Mouse (Mus musculus) limb, embryonic 14.5 days (tissue): ENCODE measurements around the gene Dnajc30. TPM values are rescaled to one million over a fixed set of nuclear protein-coding genes. Genes with fewer than 3 reads are reported as not detected.

Experiments used
- ATAC-seq: fragments of 200-750 bp; cut with Nextera tagmentation; 2 replicates; pipeline ENCODE4 v1.8.0; 2017; ENCODE audit warnings: low read depth, moderate number of reproducible peaks, moderate TSS enrichment; ENCODE audit not compliant: low FRiP score
- DNase-seq: peaks from one replicate; pipeline ENCODE4 v3.0.0-alpha.2; 2015; ENCODE audit warnings: low spot score
- H3K27ac ChIP-seq: fragments of 300-500 bp; sonication (generic); replicated peaks from 2 replicates; pipeline ENCODE4 v1.5.1; 2014; ENCODE audit warnings: low read depth, mild to moderate bottlenecking, low read length, moderate library complexity, mixed read lengths
- H3K27me3 ChIP-seq: fragments of 300-500 bp; sonication (generic); 2 replicates; pipeline ENCODE4 v1.6.1; 2014; ENCODE audit warnings: low read length, mixed read lengths; ENCODE audit not compliant: control insufficient read depth, insufficient read depth
- H3K36me3 ChIP-seq: fragments of 300-500 bp; sonication (generic); 2 replicates; pipeline ENCODE4 v1.6.1; 2014; ENCODE audit warnings: mild to moderate bottlenecking, low read length, moderate library complexity, mixed read lengths; ENCODE audit not compliant: control insufficient read depth, insufficient read depth
- H3K4me1 ChIP-seq: fragments of 300-500 bp; sonication (generic); 2 replicates; pipeline ENCODE4 v1.6.1; 2014; ENCODE audit warnings: antibody characterized with exemption, low read length, mixed read lengths; ENCODE audit not compliant: control insufficient read depth, insufficient read depth
- H3K4me2 ChIP-seq: fragments of 300-500 bp; sonication (generic); replicated peaks from 2 replicates; pipeline ENCODE4 v1.6.1; 2014; ENCODE audit warnings: low read depth, mild to moderate bottlenecking, low read length, moderate library complexity; ENCODE audit not compliant: severe bottlenecking
- H3K4me3 ChIP-seq: fragments of 300-500 bp; sonication (generic); replicated peaks from 2 replicates; pipeline ENCODE4 v1.5.1; 2014; ENCODE audit warnings: low read length
- H3K9ac ChIP-seq: fragments of 300-500 bp; sonication (generic); 2 replicates; pipeline ENCODE4 v1.6.1; 2014; ENCODE audit warnings: mild to moderate bottlenecking, low read depth, low read length, moderate library complexity; ENCODE audit not compliant: severe bottlenecking
- H3K9me3 ChIP-seq: fragments of 300-500 bp; sonication (generic); 2 replicates; pipeline ENCODE4 v1.6.1; 2016; ENCODE audit warnings: low read length; ENCODE audit not compliant: control insufficient read depth
- POLR2A ChIP-seq: fragments of 200-500 bp; IDR thresholded peaks from 2 replicates; pipeline ENCODE4 v1.8.0; 2012; ENCODE audit warnings: inconsistent platforms, mild to moderate bottlenecking, moderate library complexity, borderline replicate concordance; ENCODE audit not compliant: insufficient read depth, insufficient read length; ENCODE audit errors: extremely low read depth
- WGBS: fragments of 180-500 bp; shearing (Covaris S2); extraction: QIAGEN DNeasy Blood & Tissue Kit; methylation state at CpG from one replicate; pipeline ENCODE4 v1.1.7; 2014; 5-methylcytosine and 5-hydroxymethylcytosine counted together
- polyA plus RNA-seq, 2 experiments: library from polyadenylated mRNA; depleted of rRNA in 1 of 2; stranded (reverse) in 1 of 2; unstranded in 1 of 2; fragments of >200 nt; fragmentation: Nextera tagmentation in 1 of 2; extraction: Ambion mirVana in 1 of 2; gene quantifications; 2 replicates each; pipeline versions ENCODE4 v1.2.1 to v1.2.3; 2012 to 2014

Dnajc30 gene
- polyA plus RNA-seq, 2 experiments, result 29.1 to 32.6 TPM

DNA sequence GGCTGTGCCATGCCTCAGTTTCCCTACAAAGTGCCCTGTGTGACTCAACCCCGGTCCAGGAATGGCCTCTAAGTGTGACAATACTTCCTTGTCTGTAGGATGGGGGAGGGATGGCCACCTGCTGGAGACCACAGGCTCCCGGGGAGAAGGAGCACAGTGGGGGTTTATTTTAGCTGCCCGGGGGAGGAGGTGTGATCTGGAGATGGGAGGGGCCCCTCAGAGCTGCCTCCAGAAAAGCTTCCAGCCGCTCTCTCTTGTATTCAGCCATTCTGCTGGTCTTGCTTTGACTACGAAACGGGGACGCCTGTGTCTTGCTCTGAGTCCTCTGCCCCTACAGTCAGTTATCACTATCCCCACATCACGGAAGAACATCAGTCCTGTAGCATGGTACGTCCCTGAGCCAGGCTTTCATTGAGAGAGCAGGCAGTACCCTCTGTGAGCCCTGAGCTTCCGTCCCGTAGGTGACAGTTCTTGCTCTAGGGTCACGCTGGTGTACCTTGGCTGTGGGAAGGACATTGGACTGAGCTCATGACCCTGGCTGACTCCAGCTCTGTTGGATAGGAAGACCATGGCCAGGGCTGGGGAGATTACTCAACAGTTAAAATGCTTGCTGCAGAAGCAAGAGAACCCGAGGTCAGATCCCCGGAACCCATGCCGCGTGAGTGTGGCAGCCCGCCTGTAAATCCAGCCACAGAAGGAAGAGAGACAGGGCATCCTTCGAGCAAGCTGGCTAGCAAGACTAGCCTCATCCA, 28.2 kb upstream of the Dnajc30 start:
- no peak for ATAC-seq
- TF ChIP-seq POLR2A, result no peak
- H3K4me3 ChIP-seq, result no peak overlapping the region
- H3K36me3 ChIP-seq, result peaks cover 25% of the 10 kb centered on the region
- H3K27me3 ChIP-seq, result no peaks in the 10 kb centered on the region
- 62% methylated on average over 18 of the region's 18 CpGs for WGBS
- no peaks in the 10 kb centered on the region for H3K9me3 ChIP-seq
- H3K9ac ChIP-seq, result peak overlapping the region; percentile 14; the same call in 1 of the 2 replicates
- no peak for DNase-seq
- H3K4me2 ChIP-seq, result no peak overlapping the region
- no peaks in the 10 kb centered on the region for H3K4me1 ChIP-seq
- no peak overlapping the region for H3K27ac ChIP-seq

DNA sequence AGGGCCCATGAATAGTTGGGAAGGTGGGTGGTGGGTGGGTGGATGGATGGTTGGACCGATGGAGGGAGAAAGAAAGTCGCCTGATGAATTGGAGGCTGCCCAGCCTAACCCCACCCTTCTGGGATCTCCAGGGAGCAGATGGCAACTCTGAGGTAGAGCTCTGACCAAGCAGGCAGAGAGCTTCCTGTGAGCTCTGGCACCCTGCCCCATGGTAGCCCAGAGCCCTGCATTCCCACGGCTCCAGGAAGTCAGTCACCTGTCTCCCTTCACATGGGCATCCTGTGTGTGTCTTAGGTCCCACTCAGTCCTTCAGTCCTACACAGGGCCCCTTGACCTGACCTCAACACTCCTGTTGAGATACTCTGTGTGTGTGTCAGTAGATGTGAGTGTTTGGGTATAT, 26.1 kb upstream of the Dnajc30 start:
- ATAC-seq, result no peak
- peaks cover 30% of the 10 kb centered on the region for H3K36me3 ChIP-seq

DNA sequence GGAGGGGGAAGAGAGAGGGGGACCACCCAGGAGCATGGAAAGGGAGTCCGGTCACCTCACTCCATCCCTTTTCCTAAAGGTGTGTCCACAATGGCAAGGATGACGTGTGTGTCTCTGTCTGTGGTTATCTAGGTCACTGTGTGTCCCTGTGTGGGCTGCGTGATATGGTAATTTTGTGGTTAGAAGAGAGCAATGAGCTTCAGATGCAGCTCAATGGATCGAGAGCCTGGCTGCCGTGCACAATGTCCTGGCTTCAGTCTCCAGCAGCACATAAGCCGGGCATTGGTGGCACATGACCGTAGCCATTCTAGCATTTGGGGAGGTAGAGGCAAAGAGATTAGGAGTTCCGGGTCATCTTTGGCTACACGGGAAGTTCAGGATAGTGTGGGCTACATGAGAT, 24.5 kb upstream of the Dnajc30 start:
- Histone ChIP-seq H3K4me1 (no peaks in the 10 kb centered on the region), H3K9ac (no peak overlapping the region), H3K27me3 (no peaks in the 10 kb centered on the region), H3K36me3 (peaks cover 36% of the 10 kb centered on the region), H3K27ac (no peak overlapping the region), H3K4me3 (no peak overlapping the region), H3K9me3 (no peaks in the 10 kb centered on the region), H3K4me2 (no peak overlapping the region)
- 87% methylated on average over 9 of the region's 9 CpGs for WGBS
- DNase-seq, result no peak
- no peak for ATAC-seq
- TF ChIP-seq POLR2A, result no peak

More for the DNA sequence above, 26.1 kb upstream of the Dnajc30 start:
- Histone ChIP-seq H3K9me3 (no peaks in the 10 kb centered on the region), H3K27ac (no peak overlapping the region), H3K9ac (no peak overlapping the region), H3K4me1 (no peaks in the 10 kb centered on the region), H3K27me3 (no peaks in the 10 kb centered on the region), H3K4me2 (no peak overlapping the region), H3K4me3 (no peak overlapping the region)
- TF ChIP-seq POLR2A, result no peak
- no peak for DNase-seq
- 95% methylated on average over 3 of the region's 3 CpGs for WGBS

DNA sequence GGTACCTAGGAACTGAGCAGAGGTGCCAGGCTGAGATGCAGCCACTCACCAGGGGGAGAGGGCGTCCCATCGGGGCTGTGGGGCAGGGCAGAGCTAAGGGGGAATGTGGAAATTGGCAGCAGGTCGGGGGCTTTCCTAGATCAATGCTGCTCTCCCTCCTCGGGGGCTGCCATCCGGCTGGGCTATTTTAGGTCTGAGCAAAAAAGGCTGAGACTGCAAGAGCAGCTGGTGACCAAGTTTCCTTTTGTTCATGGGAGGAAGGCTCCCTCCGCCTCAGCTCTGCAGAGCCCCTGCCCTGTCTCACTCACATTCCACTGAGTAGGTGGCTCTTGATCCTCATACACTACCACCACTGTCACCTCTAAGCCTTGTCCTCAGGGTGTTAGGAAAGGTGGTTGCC, 23.9 kb upstream of the Dnajc30 start:
- ATAC-seq (no peak), DNase-seq (no peak)
- H3K27me3 ChIP-seq, result no peaks in the 10 kb centered on the region
- no peak overlapping the region for H3K27ac ChIP-seq
- H3K9ac ChIP-seq, result no peak overlapping the region
- H3K4me1 ChIP-seq, result no peaks in the 10 kb centered on the region
- TF ChIP-seq POLR2A, result no peak
- 72% methylated on average over 6 of the region's 6 CpGs for WGBS
- no peaks in the 10 kb centered on the region for H3K9me3 ChIP-seq
- no peak overlapping the region for H3K4me3 ChIP-seq
- H3K4me2 ChIP-seq, result no peak overlapping the region
- H3K36me3 ChIP-seq, result peaks cover 42% of the 10 kb centered on the region

DNA sequence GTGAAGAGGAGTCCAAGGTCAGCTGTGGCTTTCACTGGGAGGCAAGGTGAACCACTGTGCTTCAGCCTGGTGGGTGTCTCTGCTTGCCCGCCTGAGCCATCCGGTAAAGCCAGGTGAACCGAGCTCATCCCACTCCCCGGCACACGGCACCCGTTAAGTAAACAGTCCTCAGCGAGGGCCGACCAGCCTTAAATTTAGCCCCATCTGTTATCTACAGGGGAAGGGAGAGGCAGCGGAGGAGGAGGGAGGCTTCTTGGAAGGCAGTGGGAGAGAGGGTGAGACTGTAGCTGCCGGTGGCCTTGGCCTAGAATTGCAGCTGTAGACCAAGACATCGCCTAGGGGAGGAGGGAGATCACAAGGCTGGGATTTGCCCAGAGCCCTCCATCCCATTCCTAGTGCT, 23.2 kb upstream of the Dnajc30 start:
- no peaks in the 10 kb centered on the region for H3K4me1 ChIP-seq
- TF ChIP-seq POLR2A, result no peak
- WGBS, result 77% methylated on average over 11 of the region's 11 CpGs
- no peak overlapping the region for H3K4me2 ChIP-seq
- no peaks in the 10 kb centered on the region for H3K27me3 ChIP-seq
- DNase-seq (no peak), ATAC-seq (no peak)
- H3K36me3 ChIP-seq, result peaks cover 49% of the 10 kb centered on the region
- no peak overlapping the region for H3K4me3 ChIP-seq
- no peak overlapping the region for H3K27ac ChIP-seq
- H3K9me3 ChIP-seq, result no peaks in the 10 kb centered on the region
- no peak overlapping the region for H3K9ac ChIP-seq
